Mouse (Mus musculus): ENCODE results near the gene Eif2ak4. TPM values are rescaled to one million over a fixed set of nuclear protein-coding genes. Genes with fewer than 3 reads are reported as not detected.

The Eif2ak4 gene
- polyA plus RNA-seq, 1 experiment from 2014 or later, result 9.5 TPM

DNA sequence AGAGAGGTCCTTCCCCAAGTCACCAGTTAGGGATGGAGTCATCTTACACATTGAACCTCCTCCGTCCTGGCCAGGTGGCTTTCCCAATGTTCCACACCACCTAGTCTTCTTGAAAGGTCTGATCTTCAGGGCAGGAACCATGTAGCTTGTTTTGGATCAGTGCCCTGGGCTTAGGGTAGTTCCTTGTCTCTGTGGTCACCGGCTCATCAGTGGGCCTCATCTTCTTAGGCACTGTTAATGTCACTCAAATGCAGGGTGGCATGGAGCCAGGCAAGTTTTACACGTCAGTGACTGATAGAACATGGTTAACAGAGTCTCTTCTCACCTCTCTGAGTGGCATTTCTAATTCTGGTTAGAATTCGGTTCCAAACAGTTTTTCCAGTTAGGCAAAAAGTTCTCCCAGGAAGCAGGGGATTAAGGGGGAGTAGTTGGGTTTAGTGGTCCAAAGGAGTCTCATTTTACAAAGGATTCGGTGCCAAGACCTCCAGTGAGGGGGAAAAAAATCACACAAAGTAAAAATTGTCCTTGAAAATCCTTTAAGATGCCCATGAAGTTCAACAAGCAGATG is 134.8 kb downstream of the Eif2ak4 start:
- Histone ChIP-seq H3K9ac (no peak overlapping the region), H3K27ac (no peak overlapping the region), H3K4me2 (replicated peaks) (no peak overlapping the region), H3K4me1 (replicated peaks; ENCODE audit: control insufficient read depth, insufficient read depth, low read length) (0 out of 2 replicates have a peak, but pooled peaks cover 5% of the 10 kb centered on the region), H3K9me3 (ENCODE audit: control insufficient read depth, low read length) (no peaks in the 10 kb centered on the region), H3K36me3 (replicated peaks; ENCODE audit: control insufficient read depth, insufficient read depth) (no peaks in the 10 kb centered on the region), H3K27me3 (ENCODE audit: control insufficient read depth, insufficient read depth, low read length) (no peaks in the 10 kb centered on the region), H3K4me3 (replicated peaks; ENCODE audit: low read length) (no peak overlapping the region)
- DNase-seq (ENCODE audit: low spot score) (no peak), ATAC-seq (ENCODE audit: low FRiP score) (no peak)
- 65% methylated on average over 5 of the region's 5 CpGs for WGBS

DNA sequence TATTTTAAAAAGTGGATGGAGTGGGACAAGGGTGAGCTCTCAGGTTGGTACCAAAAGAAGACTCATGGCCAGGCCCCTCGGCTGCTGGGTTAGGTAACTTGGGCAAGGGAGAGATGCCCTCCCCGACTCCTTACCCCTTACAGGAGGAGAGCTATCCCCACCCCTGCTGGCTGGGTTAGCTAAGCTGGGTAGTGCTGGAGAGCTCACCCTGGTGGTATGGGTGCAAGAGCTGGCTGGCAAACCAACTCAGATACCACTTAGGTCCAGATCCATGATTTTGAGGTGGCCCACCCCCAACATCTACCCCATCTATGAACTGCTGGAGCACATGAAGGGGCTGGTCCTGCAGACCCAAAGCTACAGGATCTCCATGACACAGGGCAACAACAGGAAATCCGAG is 136.4 kb downstream of the Eif2ak4 start:
- Histone ChIP-seq H3K9me3 (ENCODE audit: control insufficient read depth, low read length) (no peaks in the 10 kb centered on the region), H3K4me1 (replicated peaks; ENCODE audit: control insufficient read depth, insufficient read depth, low read length) (peaks cover 12% of the 10 kb centered on the region; the same call in 1 of the 2 replicates), H3K4me3 (replicated peaks; ENCODE audit: low read length) (no peak overlapping the region), H3K36me3 (replicated peaks; ENCODE audit: control insufficient read depth, insufficient read depth) (no peaks in the 10 kb centered on the region), H3K4me2 (replicated peaks) (no peak overlapping the region), H3K27ac (no peak overlapping the region), H3K9ac (no peak overlapping the region), H3K27me3 (ENCODE audit: control insufficient read depth, insufficient read depth, low read length) (no peaks in the 10 kb centered on the region)
- WGBS, result 92% methylated on average over 3 of the region's 3 CpGs
- ATAC-seq (ENCODE audit: low FRiP score), result no peak
- no peak for DNase-seq (ENCODE audit: low spot score)

Other genes starting within 250 kb of the Eif2ak4 start
- gene Fsip1, start 131.7 kb upstream of the Eif2ak4 start, polyA plus RNA-seq (2014; fragmentation: Nextera tagmentation; extraction: Ambion mirVana), result 2.5 TPM in 2 replicates
- gene Gpr176, start 15.2 kb upstream of the Eif2ak4 start, polyA plus RNA-seq (2014; fragmentation: Nextera tagmentation; extraction: Ambion mirVana), result 7.7 and 10.3 TPM in 2 replicates
- gene Srp14, start 91.1 kb downstream of the Eif2ak4 start, polyA plus RNA-seq (2014; fragmentation: Nextera tagmentation; extraction: Ambion mirVana), result 298 and 339 TPM in 2 replicates
- 3.3 and 3.8 TPM in 2 replicates for gene Bmf, start 161.1 kb downstream of the Eif2ak4 start, polyA plus RNA-seq (2014; fragmentation: Nextera tagmentation; extraction: Ambion mirVana)
- gene Bub1b, start 209.6 kb downstream of the Eif2ak4 start, polyA plus RNA-seq (2014; fragmentation: Nextera tagmentation; extraction: Ambion mirVana), result 11.8 and 15.6 TPM in 2 replicates